In the genomic region with DNA sequence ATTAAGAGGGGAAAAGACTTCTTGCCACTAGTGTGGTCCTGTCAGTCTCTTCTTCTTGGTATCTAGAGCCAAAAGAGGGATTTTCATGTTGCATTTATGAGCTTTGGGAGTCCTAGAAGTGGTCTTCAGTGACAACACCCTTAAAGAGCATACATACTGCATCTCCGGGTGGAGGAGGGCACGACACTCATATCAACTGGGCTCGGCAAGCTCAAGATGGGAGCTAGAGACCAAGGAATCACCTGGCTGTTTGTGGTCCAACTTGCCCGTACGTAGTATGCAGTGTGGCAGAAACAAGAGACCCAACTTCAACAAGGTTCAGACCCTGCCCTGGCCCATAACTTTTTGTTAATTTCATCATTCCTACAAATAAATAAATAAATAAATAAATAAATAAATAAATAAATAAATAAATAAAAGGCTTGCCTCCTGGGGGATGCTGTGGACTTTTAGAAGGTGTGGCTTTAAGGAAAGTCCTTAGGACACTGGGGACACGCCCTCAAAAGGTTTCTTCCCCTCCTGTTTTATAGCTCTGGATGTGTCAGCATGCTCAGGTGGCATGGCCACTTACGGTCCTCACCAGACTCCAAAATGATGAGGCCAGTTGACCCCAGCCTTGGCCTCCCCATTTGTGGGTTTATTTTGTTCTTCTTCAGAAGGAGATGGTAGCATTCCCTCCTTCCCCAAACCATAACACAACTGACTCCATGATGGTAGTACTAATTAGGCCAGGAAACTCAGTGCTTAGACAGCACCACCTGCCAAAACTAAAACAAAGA, we compare ENCODE assay signal across 18 mouse cellular contexts. TPM values are rescaled to one million over a fixed set of nuclear protein-coding genes. Genes with fewer than 3 reads are reported as not detected.
DNase-seq lines count a peak whose midpoint lies in the region; ATAC-seq and TF ChIP-seq lines count a peak whose summit lies in the region.
"Had no signal": no experiment of that assay in that cellular context is flagged by ENCODE, and none has a peak within 500 bp of the region (broad histone marks: within the 10 kb centered on the region; RNA-seq: fewer than 3 reads in every experiment).

No protein-coding gene starts in this region.

- WGBS in kidney, postnatal 0 days = 66% methylated on average over 7 of the region's 7 CpGs
- 62% methylated on average over 7 of the region's 7 CpGs for whole genome bisulfite sequencing in kidney, embryonic 16.5 days

- TF ChIP-seq CTCF in kidney, postnatal 0 days (IDR thresholded peaks at IDR 0.05; ENCODE audit: low read depth) = no peak

- ATAC-seq in CD4-positive, CD25-positive, alpha-beta regulatory T cell, adult 4 months = no peak
- no peak for ATAC-seq in kidney, postnatal 0 days (replicated peaks; ENCODE audit: low FRiP score, low read depth)
- ATAC-seq in kidney, embryonic 16.5 days (ENCODE audit: low FRiP score, low TSS enrichment) = no peak
- ATAC-seq: forebrain, embryonic 14.5 days had no signal

- no peaks in the 10 kb centered on the region for H3K36me3 ChIP-seq in kidney, postnatal 0 days (ENCODE audit: insufficient read depth, low read length)
- no peaks in the 10 kb centered on the region for H3K36me3 ChIP-seq in kidney, embryonic 16.5 days (ENCODE audit: insufficient read depth, low read length)
- H3K36me3 ChIP-seq: embryonic facial prominence, embryonic 15.5 days; G1E; heart, embryonic 15.5 days had no signal

- H3K9ac ChIP-seq in kidney, postnatal 0 days (ENCODE audit: low read depth, low read length) = no peak overlapping the region
- H3K9ac ChIP-seq in kidney, embryonic 16.5 days (replicated peaks; ENCODE audit: low read length) = no peak overlapping the region
- H3K9ac ChIP-seq: embryonic facial prominence, embryonic 15.5 days; heart, embryonic 15.5 days had no signal

- no peak overlapping the region for H3K4me2 ChIP-seq in kidney, postnatal 0 days (ENCODE audit: low read length)
- H3K4me2 ChIP-seq in kidney, embryonic 16.5 days (replicated peaks; ENCODE audit: low read depth, low read length) = no peak overlapping the region
- H3K4me2 ChIP-seq: embryonic facial prominence, embryonic 15.5 days; heart, embryonic 15.5 days had no signal

- H3K9me3 ChIP-seq in kidney, postnatal 0 days (replicated peaks; ENCODE audit: low read length) = peaks cover 40% of the 10 kb centered on the region
- peaks cover 64% of the 10 kb centered on the region for H3K9me3 ChIP-seq in kidney, embryonic 16.5 days (ENCODE audit: low read length)
- H3K9me3 ChIP-seq: G1E had no signal

- H3K4me3 ChIP-seq in kidney, postnatal 0 days (replicated peaks; ENCODE audit: low read depth, low read length) = no peak overlapping the region
- no peak overlapping the region for H3K4me3 ChIP-seq in kidney, embryonic 16.5 days (ENCODE audit: low read length)
- H3K4me3 ChIP-seq: embryonic facial prominence, embryonic 15.5 days; heart, embryonic 15.5 days; myocyte had no signal

- H3K4me1 ChIP-seq in kidney, postnatal 0 days (replicated peaks; ENCODE audit: insufficient read depth, low read length) = no peaks in the 10 kb centered on the region
- H3K4me1 ChIP-seq in kidney, embryonic 16.5 days (ENCODE audit: insufficient read depth, low read length) = no peaks in the 10 kb centered on the region
- H3K4me1 ChIP-seq: embryonic facial prominence, embryonic 15.5 days; heart, embryonic 15.5 days had no signal

- no peaks in the 10 kb centered on the region for H3K27me3 ChIP-seq in kidney, postnatal 0 days (ENCODE audit: insufficient read depth, low read length)
- H3K27me3 ChIP-seq in kidney, embryonic 16.5 days (ENCODE audit: insufficient read depth, low read length) = no peaks in the 10 kb centered on the region
- H3K27me3 ChIP-seq: embryonic facial prominence, embryonic 15.5 days; heart, embryonic 15.5 days had no signal

- peak; percentile 10 for DNase-seq in CD4-positive, CD25-positive, alpha-beta regulatory T cell, adult 2 months (ENCODE audit: low read depth, low spot score)
- DNase-seq in kidney, postnatal 0 days (ENCODE audit: low spot score) = peak; percentile 3
- DNase-seq in CD4-positive helper T cell, adult 2 months (ENCODE audit: low read depth, low spot score) = peak; percentile 7
- peak; percentile 14 for DNase-seq in induced T-regulatory cell, adult 2 months (ENCODE audit: low read depth)
- DNase-seq in urinary bladder, postnatal 4 days (ENCODE audit: low spot score in 2 of 2) = no peak
- DNase-seq in spleen, postnatal 14 days (ENCODE audit: low spot score in 2 of 2) = no peak
- DNase-seq: cerebellum, adult 9-11 months; gastrocnemius, postnatal 25 days; kidney, adult 11 months; lung, adult 18-20 months; thymus, adult 2 months had no signal

- H3K27ac ChIP-seq in kidney, postnatal 0 days = no peak overlapping the region
- no peak overlapping the region for H3K27ac ChIP-seq in kidney, embryonic 16.5 days (ENCODE audit: low read length)
- H3K27ac ChIP-seq: embryonic facial prominence, embryonic 15.5 days; heart, embryonic 15.5 days had no signal

RNA-seq across cellular contexts. Expression of a gene that starts 20.2 kb away (rescaled TPM):
- polyA plus RNA-seq in CD4-positive, CD25-positive, alpha-beta regulatory T cell, adult 4 months (2017; shearing (Covaris generic)) = not detected
- not detected in 2 replicates for polyA plus RNA-seq in kidney, postnatal 0 days (2015; fragmentation: Nextera tagmentation; extraction: Ambion mirVana)
- polyA plus RNA-seq in kidney, embryonic 16.5 days (2015; fragmentation: Nextera tagmentation; extraction: Ambion mirVana) = not detected in 2 replicates
- polyA plus RNA-seq: forebrain, embryonic 14.5 days; G1E; heart, embryonic 15.5 days had no signal

RNA-seq across cellular contexts. Expression of a gene that starts 20.2 kb away (rescaled TPM):
- 10 to 100 TPM; 56.6 to 72.9 TPM for polyA plus RNA-seq in CD4-positive, CD25-positive, alpha-beta regulatory T cell, adult 4 months (2017; shearing (Covaris generic))
- 56.3 and 62.7 TPM in 2 replicates for polyA plus RNA-seq in kidney, postnatal 0 days (2015; fragmentation: Nextera tagmentation; extraction: Ambion mirVana)
- 168 and 187 TPM in 2 replicates for polyA plus RNA-seq in kidney, embryonic 16.5 days (2015; fragmentation: Nextera tagmentation; extraction: Ambion mirVana)

Comparison
In these comparisons a context has a peak if more than half of its experiments do, and no peak if none do; other contexts are left out.
1. DNase-seq: peak in CD4-positive, CD25-positive, alpha-beta regulatory T cell, adult 2 months (single experiment), kidney, postnatal 0 days (single experiment), CD4-positive helper T cell, adult 2 months (single experiment) and induced T-regulatory cell, adult 2 months (single experiment); none in urinary bladder, postnatal 4 days (0 of 2) and spleen, postnatal 14 days (0 of 2).